Mouse (Mus musculus): Measurements from ENCODE around the gene Vav3. TPM values are rescaled to one million over a fixed set of nuclear protein-coding genes. Genes with fewer than 3 reads are reported as not detected.
"Not testable (repeated sequence)": the region's sequence is repeated elsewhere in the genome, so short reads cannot be mapped to it uniquely, and the experiment has no call there.

The Vav3 gene
- polyA plus RNA-seq, 1 experiment from 2014 or later = 16.3 TPM

DNA sequence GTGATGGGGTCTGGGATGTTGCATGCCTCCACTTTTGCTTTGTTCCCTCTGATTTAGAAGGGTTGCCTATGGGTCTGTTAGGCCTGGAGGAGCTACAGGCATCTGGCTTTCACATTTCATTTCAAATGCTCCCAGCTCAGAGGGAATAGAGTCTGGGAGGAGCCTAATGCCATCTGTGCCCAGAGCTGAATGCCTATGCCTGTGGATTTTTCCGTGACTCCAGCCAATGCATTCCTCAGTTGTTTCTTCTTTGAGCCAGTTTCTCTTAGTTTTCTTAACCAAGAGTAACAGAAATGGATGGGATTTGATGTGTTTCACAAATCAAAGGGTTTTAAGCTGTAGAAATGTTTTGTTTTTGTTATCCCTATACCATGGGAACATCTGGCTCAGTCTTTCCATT is 90.8 kb downstream of the Vav3 start:
- no peaks in the 10 kb centered on the region for H3K27me3 ChIP-seq (ENCODE audit: control insufficient read depth, insufficient read depth, low read length)
- ATAC-seq (ENCODE audit: insufficient number of reproducible peaks, insufficient read depth, low FRiP score, low read depth) = no peak
- H3K36me3 ChIP-seq (ENCODE audit: control insufficient read depth, insufficient read depth, low read length) = no peaks in the 10 kb centered on the region
- no peaks in the 10 kb centered on the region for H3K9me3 ChIP-seq (ENCODE audit: control insufficient read depth, low read depth, low read length)
- no peak overlapping the region for H3K27ac ChIP-seq (ENCODE audit: low read length)
- H3K4me3 ChIP-seq (ENCODE audit: low read depth, low read length) = no peak overlapping the region
- no peak overlapping the region for H3K4me2 ChIP-seq (replicated peaks; ENCODE audit: low read depth, low read length)
- 52% methylated on average over 1 of the region's 1 CpGs for WGBS
- H3K9ac ChIP-seq (replicated peaks; ENCODE audit: low read depth, low read length) = no peak overlapping the region
- no peaks in the 10 kb centered on the region for H3K4me1 ChIP-seq (ENCODE audit: control insufficient read depth, insufficient read depth, low read length)

DNA sequence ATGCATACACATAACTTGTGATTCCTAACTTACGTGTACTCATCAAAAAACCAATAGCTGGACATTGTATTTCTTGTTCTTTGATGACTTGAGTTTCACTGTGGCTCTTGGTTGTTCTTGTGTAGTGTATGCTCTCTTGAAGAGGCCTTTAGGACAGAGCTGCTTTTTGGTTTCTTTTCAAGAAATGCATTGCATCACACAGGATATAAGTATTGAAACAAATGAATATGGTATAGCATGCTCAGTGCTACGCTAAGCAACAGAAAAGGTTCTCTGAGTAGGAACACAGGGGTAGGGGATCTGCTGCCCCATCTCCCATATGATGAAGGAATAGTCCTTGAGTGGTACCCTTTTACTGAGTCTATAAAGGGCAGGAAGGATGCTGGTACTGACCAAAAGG is 98.1 kb downstream of the Vav3 start:
- WGBS = 94% methylated on average over 2 of the region's 2 CpGs
- no peak for ATAC-seq (ENCODE audit: insufficient number of reproducible peaks, insufficient read depth, low FRiP score, low read depth)
- no peaks in the 10 kb centered on the region for H3K9me3 ChIP-seq (ENCODE audit: control insufficient read depth, low read depth, low read length)
- H3K36me3 ChIP-seq (ENCODE audit: control insufficient read depth, insufficient read depth, low read length) = no peaks in the 10 kb centered on the region
- H3K9ac ChIP-seq (replicated peaks; ENCODE audit: low read depth, low read length) = no peak overlapping the region
- H3K27ac ChIP-seq (ENCODE audit: low read length) = no peak overlapping the region
- no peak overlapping the region for H3K4me3 ChIP-seq (ENCODE audit: low read depth, low read length)
- H3K4me2 ChIP-seq (replicated peaks; ENCODE audit: low read depth, low read length) = no peak overlapping the region
- no peaks in the 10 kb centered on the region for H3K4me1 ChIP-seq (ENCODE audit: control insufficient read depth, insufficient read depth, low read length)
- no peaks in the 10 kb centered on the region for H3K27me3 ChIP-seq (ENCODE audit: control insufficient read depth, insufficient read depth, low read length)

DNA sequence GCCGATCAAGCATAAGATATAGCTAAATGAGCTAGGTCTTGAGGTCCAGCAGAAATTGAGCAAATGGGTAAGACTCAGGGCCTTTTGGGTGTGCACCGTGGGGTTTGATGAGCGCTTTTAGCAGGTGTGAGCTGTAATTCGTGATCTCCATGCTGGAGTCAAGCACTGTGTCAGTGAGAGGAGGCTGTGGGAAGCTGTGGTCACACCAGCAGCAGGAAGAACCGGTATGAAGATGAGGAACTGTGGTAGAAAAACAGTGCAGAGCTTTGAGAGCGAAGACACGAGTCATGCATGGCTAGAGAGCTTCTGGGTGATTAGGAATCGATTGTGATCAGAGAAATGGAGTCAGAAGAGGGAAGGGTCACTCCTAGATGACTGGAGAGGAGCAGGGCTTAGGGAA is 98.8 kb downstream of the Vav3 start:
- H3K9me3 ChIP-seq (ENCODE audit: control insufficient read depth, low read depth, low read length) = no peaks in the 10 kb centered on the region
- H3K4me2 ChIP-seq (replicated peaks; ENCODE audit: low read depth, low read length) = no peak overlapping the region
- no peak overlapping the region for H3K9ac ChIP-seq (replicated peaks; ENCODE audit: low read depth, low read length)
- H3K27ac ChIP-seq (ENCODE audit: low read length) = no peak overlapping the region
- H3K4me1 ChIP-seq (ENCODE audit: control insufficient read depth, insufficient read depth, low read length) = no peaks in the 10 kb centered on the region
- H3K4me3 ChIP-seq (ENCODE audit: low read depth, low read length) = no peak overlapping the region
- WGBS = 72% methylated on average over 8 of the region's 8 CpGs
- no peak for ATAC-seq (ENCODE audit: insufficient number of reproducible peaks, insufficient read depth, low FRiP score, low read depth)
- no peaks in the 10 kb centered on the region for H3K36me3 ChIP-seq (ENCODE audit: control insufficient read depth, insufficient read depth, low read length)
- H3K27me3 ChIP-seq (ENCODE audit: control insufficient read depth, insufficient read depth, low read length) = no peaks in the 10 kb centered on the region

DNA sequence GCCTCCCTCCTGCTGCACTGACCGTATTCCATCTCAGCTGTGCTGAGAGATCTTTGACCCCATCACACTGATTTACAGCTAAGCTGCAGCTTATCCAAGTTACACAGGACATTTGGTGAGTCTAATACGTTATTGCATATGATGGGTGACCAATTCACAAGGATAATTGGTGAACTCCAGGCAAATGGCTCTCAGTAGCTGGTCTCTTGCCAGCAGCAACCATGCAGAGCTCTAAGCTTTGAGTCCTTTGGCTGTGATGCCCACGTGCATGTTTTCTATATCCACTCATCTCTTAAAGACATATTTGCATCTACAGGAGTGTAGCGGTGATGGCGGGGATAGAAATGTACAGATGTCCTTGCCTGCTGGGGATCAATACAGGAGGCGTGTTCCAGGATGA is 99.5 kb downstream of the Vav3 start:
- Histone ChIP-seq H3K36me3 (ENCODE audit: control insufficient read depth, insufficient read depth, low read length) (no peaks in the 10 kb centered on the region), H3K9me3 (ENCODE audit: control insufficient read depth, low read depth, low read length) (no peaks in the 10 kb centered on the region), H3K27me3 (ENCODE audit: control insufficient read depth, insufficient read depth, low read length) (no peaks in the 10 kb centered on the region), H3K4me1 (ENCODE audit: control insufficient read depth, insufficient read depth, low read length) (no peaks in the 10 kb centered on the region), H3K27ac (ENCODE audit: low read length) (no peak overlapping the region), H3K9ac (replicated peaks; ENCODE audit: low read depth, low read length) (no peak overlapping the region), H3K4me3 (ENCODE audit: low read depth, low read length) (no peak overlapping the region), H3K4me2 (replicated peaks; ENCODE audit: low read depth, low read length) (no peak overlapping the region)
- WGBS = 65% methylated on average over 6 of the region's 6 CpGs
- no peak for ATAC-seq (ENCODE audit: insufficient number of reproducible peaks, insufficient read depth, low FRiP score, low read depth)

DNA sequence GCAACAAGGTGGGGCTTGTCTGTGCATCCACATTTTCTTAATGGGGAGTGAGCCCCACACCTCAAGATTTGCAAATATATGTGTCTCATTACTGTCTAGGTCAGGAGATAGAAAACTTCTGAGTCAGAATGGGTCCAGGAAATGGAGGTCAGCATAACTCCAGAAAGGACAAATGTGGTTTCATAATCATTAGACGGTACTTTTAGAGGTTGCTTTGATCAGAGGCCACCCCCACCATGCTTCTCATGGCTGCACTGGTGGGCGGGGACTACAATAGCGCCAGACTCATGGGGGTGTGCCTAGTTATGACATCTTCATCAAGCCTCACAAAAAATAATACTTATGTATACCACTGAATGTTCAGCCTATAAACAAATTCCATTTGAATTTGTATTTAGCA is 103.6 kb downstream of the Vav3 start:
- WGBS = 71% methylated on average over 3 of the region's 3 CpGs
- no peaks in the 10 kb centered on the region for H3K4me1 ChIP-seq (ENCODE audit: control insufficient read depth, insufficient read depth, low read length)
- no peaks in the 10 kb centered on the region for H3K36me3 ChIP-seq (ENCODE audit: control insufficient read depth, insufficient read depth, low read length)
- H3K4me3 ChIP-seq (ENCODE audit: low read depth, low read length) = no peak overlapping the region
- no peaks in the 10 kb centered on the region for H3K27me3 ChIP-seq (ENCODE audit: control insufficient read depth, insufficient read depth, low read length)
- H3K4me2 ChIP-seq (replicated peaks; ENCODE audit: low read depth, low read length) = no peak overlapping the region
- H3K9me3 ChIP-seq (ENCODE audit: control insufficient read depth, low read depth, low read length) = no peaks in the 10 kb centered on the region
- no peak for ATAC-seq (ENCODE audit: insufficient number of reproducible peaks, insufficient read depth, low FRiP score, low read depth)
- H3K27ac ChIP-seq (ENCODE audit: low read length) = no peak overlapping the region
- no peak overlapping the region for H3K9ac ChIP-seq (replicated peaks; ENCODE audit: low read depth, low read length)

- Histone ChIP-seq H3K27ac (ENCODE audit: low read length) (no peak overlapping the region), H3K4me3 (ENCODE audit: low read depth, low read length) (no peak overlapping the region), H3K4me1 (ENCODE audit: control insufficient read depth, insufficient read depth, low read length) (no peaks in the 10 kb centered on the region), H3K36me3 (ENCODE audit: control insufficient read depth, insufficient read depth, low read length) (no peaks in the 10 kb centered on the region), H3K27me3 (ENCODE audit: control insufficient read depth, insufficient read depth, low read length) (no peaks in the 10 kb centered on the region), H3K9me3 (ENCODE audit: control insufficient read depth, low read depth, low read length) (no peaks in the 10 kb centered on the region), H3K9ac (replicated peaks; ENCODE audit: low read depth, low read length) (no peak overlapping the region), H3K4me2 (replicated peaks; ENCODE audit: low read depth, low read length) (no peak overlapping the region)
- WGBS = 68% methylated on average over 4 of the region's 4 CpGs
- no peak for ATAC-seq (ENCODE audit: insufficient number of reproducible peaks, insufficient read depth, low FRiP score, low read depth)
These were observed 106.5 kb downstream of the Vav3 start for GRCm38 (mm10) chr3:109446903-109447302.

DNA sequence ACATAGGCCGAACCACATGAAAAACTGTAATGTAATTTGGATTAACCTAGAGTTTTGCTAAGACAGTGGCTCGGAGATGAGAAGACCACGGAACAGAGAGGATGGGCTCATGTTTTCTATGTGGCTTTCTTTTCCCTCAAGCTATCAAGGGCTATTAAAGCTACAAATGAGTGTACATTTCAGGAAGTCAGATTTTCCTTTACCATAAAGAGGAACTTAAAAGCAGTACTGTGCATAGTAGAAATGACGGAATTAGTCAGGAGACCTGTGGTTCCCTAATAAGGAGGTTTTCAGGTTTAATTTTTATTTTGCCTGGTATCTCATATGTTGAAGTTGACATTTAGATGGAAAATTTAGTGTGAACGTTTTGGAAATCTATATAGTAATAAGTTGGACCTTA is 107.8 kb downstream of the Vav3 start:
- ATAC-seq (ENCODE audit: insufficient number of reproducible peaks, insufficient read depth, low FRiP score, low read depth); H3K4me2 ChIP-seq (replicated peaks; ENCODE audit: low read depth, low read length); H3K9ac ChIP-seq (replicated peaks; ENCODE audit: low read depth, low read length); H3K27ac ChIP-seq (ENCODE audit: low read length); H3K9me3 ChIP-seq (ENCODE audit: control insufficient read depth, low read depth, low read length); H3K27me3 ChIP-seq (ENCODE audit: control insufficient read depth, insufficient read depth, low read length); H3K4me1 ChIP-seq (ENCODE audit: control insufficient read depth, insufficient read depth, low read length); H3K36me3 ChIP-seq (ENCODE audit: control insufficient read depth, insufficient read depth, low read length); H3K4me3 ChIP-seq (ENCODE audit: low read depth, low read length): not testable (repeated sequence)
- WGBS = 87% methylated on average over 5 of the region's 5 CpGs

- H3K36me3 ChIP-seq (ENCODE audit: control insufficient read depth, insufficient read depth, low read length) = no peaks in the 10 kb centered on the region
- no peak overlapping the region for H3K4me2 ChIP-seq (replicated peaks; ENCODE audit: low read depth, low read length)
- H3K9me3 ChIP-seq (ENCODE audit: control insufficient read depth, low read depth, low read length) = no peaks in the 10 kb centered on the region
- no peaks in the 10 kb centered on the region for H3K27me3 ChIP-seq (ENCODE audit: control insufficient read depth, insufficient read depth, low read length)
- no peak for ATAC-seq (ENCODE audit: insufficient number of reproducible peaks, insufficient read depth, low FRiP score, low read depth)
- H3K9ac ChIP-seq (replicated peaks; ENCODE audit: low read depth, low read length) = no peak overlapping the region
- no peak overlapping the region for H3K27ac ChIP-seq (ENCODE audit: low read length)
- H3K4me3 ChIP-seq (ENCODE audit: low read depth, low read length) = no peak overlapping the region
- H3K4me1 ChIP-seq (ENCODE audit: control insufficient read depth, insufficient read depth, low read length) = no peaks in the 10 kb centered on the region
- 67% methylated on average over 2 of the region's 2 CpGs for WGBS
These were observed 111.5 kb downstream of the Vav3 start for GRCm38 (mm10) chr3:109451966-109452365.

- no peak overlapping the region for H3K27ac ChIP-seq (ENCODE audit: low read length)
- H3K36me3 ChIP-seq (ENCODE audit: control insufficient read depth, insufficient read depth, low read length) = no peaks in the 10 kb centered on the region
- H3K9ac ChIP-seq (replicated peaks; ENCODE audit: low read depth, low read length) = no peak overlapping the region
- no peak for ATAC-seq (ENCODE audit: insufficient number of reproducible peaks, insufficient read depth, low FRiP score, low read depth)
- no peaks in the 10 kb centered on the region for H3K4me1 ChIP-seq (ENCODE audit: control insufficient read depth, insufficient read depth, low read length)
- no peaks in the 10 kb centered on the region for H3K9me3 ChIP-seq (ENCODE audit: control insufficient read depth, low read depth, low read length)
- no peak overlapping the region for H3K4me2 ChIP-seq (replicated peaks; ENCODE audit: low read depth, low read length)
- 41% methylated on average over 1 of the region's 1 CpGs for WGBS
- no peak overlapping the region for H3K4me3 ChIP-seq (ENCODE audit: low read depth, low read length)
- H3K27me3 ChIP-seq (ENCODE audit: control insufficient read depth, insufficient read depth, low read length) = no peaks in the 10 kb centered on the region
These were observed 114.2 kb downstream of the Vav3 start for GRCm38 (mm10) chr3:109454633-109455032.

Data from stomach, embryonic 14.5 days (tissue).